Mouse (Mus musculus) induced T-regulatory cell, adult 2 months (primary cell): ENCODE results near the gene Dhrs1.

Experiments used
- DNase-seq: peaks from one replicate; pipeline ENCODE4 v3.0.0-alpha.2; 2012; ENCODE audit warnings: low read depth

Dhrs1 gene

DNA sequence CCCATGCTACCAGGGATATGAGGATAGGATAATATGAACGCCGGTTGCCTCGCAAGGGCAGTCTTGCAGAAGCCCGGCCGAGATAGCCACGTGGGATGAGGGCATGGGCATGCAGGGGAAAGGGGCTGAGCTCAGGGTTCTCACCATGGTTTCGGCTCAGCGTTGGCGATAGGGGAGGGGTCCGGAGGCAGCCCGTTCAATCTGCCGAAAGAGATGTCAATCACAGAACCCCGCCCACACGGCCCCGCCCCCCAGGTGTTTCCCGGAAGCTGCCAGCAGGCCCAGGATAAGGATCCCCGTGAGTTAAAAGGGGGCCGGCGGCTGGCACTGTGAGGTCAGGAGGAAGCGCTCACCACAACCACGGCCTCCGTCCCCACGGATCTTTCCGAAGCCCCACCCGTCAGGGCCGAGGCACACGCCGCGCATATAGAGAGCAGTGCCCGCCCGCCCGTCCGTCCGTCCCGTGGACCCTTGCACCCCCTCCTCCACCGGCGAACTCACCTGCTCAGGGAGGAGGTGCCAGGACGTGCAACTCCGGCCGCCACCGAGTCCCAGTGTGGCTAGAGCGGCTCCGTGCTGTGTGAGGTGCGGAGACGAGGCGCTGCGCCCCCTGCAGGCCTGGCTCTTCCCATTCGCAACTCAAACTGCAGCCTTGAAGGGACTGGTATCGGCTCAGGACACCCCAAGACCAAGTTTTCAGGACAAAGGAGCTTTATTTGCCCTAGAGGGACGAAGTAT, 23.6 kb downstream of the Dhrs1 start, which contains the start of gene Rabggta:
Rabggta (minus strand) TSS at position 564 of the 738 bp plus-strand sequence.
- peak; percentile 97 for DNase-seq

DNA sequence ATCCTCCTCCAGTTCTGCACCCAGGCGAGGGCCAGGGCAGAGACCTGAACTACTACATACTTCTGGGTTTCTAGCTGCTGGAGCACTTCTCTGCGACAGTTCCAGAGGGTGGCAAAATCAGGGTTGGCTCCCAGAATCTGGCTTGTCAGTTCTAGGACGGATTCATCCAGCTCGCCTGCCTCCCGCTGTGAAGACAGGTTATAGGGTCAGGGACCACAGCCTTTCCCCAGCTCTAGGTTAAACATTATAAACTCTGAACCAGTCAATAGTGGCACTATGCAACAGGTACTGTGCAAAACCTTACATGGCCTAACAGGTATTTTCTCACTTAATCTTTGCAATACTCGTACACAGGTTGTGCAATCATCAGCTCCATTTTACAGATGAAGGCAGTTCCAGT, 24.4 kb downstream of the Dhrs1 start:
- DNase-seq = no peak

DNA sequence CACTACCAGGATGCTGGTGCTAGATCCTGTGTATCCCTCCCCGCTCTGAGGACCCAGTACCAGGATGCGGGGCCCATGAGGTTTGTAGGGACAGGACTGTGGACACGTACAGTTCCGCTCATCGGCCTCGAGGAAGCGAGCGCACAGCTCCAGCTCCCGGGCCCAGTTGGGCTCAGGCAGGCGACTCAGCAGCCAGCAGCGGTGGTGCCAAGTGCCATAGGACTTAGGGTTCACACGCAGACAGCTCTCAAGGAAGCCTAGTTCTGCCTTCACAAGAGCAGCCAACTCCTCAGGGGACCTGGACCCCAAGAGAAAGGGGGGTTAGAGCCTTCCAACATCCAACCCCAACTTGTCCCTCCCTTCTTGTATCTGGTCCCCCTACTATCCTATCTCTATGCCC, 24.8 kb downstream of the Dhrs1 start:
- no peak for DNase-seq

DNA sequence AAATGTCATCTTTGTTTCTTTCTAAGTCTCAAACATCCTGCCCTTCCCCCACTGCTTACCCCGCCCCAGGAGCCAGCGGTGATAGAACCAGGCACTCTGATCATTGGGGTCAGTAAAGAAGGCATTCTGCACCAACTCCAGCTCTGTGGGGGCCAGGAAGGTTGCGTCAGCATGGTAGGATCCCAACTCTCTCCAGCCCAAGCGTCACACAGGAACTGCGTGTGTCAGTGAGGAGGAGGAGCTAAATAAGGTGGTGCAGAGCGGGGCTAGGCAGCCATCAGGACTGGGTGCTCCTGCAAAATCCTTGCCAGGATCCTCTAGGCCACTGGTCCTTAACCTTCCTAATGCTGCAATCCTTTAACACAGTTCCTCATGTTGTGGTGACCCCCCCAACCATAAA, 25.8 kb downstream of the Dhrs1 start:
- no peak for DNase-seq

DNA sequence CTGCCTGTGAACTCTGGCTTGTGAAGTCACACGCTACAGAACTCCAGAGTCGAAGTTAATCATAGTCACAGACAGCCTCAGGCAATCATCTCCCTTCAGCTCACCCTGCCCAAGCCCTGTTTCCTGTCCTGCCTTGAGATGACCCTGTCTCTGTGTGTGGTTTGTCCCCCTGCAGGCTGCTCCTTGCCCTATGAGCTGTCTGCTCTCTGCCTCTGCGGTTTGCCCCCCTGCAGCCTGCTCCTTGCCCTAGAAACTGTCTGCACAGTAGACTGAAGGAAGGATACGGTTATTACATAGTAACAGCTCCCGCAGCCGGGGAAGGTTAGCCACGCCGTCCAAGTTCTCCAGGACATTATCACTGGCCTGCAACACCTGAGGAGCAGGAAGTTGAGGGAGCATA, 28.6 kb downstream of the Dhrs1 start:
- no peak for DNase-seq

DNA sequence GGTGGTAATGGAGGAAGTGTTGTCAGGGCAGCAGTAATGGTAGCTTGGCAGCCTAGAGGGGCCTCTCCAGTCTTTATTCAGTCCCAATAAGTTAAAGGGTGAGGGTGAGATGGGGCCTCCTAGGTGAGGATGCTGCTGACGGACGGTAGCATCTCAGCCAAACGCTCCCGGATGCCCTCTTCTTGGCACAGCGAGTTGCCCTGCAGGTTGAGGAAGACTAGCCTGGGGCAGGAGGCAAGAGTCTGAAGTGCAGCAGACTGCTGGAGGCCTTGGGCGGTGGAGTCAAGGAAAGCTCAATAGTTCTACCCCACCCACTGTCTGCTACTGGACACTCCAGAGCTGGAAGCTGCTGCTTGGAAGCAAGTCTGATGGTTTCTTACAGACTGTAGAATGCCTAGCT, 29.2 kb downstream of the Dhrs1 start:
- DNase-seq = no peak

DNA sequence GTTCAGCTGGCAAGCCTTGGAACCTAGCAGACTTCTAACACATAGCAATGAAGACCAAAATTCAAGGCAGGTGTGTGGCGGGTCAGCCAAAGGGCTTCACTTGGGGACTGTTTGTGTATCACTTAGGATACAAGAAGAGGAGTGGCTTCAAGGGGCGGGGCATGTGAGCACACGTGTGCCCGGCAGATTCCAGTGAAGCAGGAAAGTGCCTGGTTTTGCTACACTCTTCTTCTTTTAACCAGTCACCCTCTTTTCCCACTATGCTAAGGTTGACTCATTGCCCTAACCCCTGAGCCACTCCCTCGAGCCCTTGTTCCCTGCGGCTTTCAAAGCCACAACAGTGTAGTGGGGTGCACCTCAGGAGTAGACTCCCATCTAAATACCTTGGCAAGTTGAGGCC, 30.6 kb downstream of the Dhrs1 start:
- peak; percentile 40 for DNase-seq

DNA sequence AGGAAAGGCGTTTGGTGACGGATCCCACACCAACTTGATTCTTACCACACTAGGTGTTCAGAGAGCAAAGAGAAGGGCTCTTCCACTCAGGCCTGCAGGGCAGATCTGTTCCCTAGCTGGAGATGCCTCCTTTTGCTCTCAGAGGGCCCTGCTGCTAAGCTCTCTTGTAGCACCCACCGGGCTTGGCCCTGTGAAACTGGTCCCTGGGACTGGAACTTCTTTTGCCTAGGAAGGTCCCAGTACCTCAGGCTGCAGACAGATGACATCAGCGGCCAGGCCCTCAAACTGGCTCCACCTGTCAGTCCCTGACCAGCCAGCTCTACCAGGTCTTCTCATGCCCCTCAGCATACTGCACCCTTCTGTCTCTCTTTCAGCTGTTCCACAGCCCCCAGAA, 31.8 kb downstream of the Dhrs1 start, which contains the start of gene Tgm1:
Tgm1 (minus strand) TSS at position 198 of the 394 bp plus-strand sequence.
- DNase-seq = no peak

DNA sequence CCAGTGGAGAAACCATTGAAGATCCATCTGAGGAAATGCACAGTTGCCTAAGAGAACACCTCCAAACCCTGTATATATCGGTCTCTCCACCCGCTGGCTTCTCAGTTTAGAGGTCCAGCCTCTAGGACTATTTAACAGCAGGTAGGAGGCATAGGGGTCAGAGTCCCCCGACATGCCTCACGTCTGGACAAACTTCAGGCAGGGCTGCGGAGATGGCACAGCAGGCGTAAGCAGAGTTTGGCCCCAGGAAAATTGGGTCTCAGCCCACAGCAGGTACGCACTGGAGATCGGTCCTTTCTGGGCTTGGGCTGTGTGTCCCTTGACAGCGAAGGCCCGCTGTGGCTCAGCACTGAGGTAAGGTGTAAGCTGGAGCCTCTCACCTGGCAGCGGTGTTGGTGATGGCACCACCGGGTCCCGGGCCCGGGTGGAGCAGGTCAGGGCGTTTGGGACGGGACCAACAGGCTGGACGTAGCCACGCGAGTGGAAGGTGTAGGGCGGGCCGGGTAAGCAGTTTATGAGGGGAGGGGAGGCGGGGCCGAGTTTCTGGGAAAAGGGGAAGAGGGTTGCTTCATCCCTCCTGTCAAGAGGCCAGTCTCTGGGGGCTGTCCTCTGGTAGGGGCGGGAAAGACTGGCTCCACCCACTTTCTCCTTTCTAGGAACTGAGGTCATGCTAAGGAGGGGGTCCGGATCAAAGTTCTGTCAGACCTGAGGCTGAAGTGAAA, 32.3 kb downstream of the Dhrs1 start:
- peak; percentile 22 for DNase-seq

DNA sequence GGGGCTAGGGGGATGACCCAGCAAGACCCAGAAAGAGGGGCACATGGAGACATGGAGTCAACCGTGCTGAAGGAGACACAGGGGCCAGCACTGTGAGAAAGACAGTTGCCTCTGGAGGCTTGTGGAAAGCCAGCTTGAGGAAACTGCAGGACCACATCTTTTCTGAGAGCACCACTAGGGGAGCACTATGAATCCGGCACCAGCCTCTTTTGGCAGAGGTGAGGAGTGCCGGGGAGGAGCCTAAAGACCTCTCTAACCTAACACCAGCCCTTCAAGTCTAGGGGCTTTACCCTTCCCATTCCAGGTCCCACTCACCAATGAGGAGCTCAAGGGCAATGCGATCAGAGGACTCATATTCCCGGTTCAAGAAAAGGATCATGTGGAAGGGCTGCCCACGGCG, 33.7 kb downstream of the Dhrs1 start:
- no peak for DNase-seq

DNA sequence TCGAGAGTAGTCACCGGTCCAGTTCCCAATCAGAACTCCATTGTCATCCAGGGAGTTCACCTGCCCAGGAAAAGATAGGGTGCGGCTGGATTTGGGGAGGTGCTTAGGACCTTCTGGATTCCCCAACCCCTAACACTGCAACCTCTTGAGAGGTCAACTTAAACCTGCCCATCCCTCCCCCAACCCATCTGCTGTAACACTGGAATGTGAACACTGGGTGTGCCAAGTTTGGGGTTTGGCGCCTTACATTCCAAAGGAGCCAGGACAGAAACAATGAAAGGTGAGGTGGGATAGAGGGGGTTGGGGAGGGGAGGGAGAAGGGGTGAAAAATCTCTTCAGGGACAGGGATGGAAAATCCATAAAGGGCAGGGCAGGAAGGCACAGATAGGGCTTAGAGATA, 36.0 kb downstream of the Dhrs1 start:
- DNase-seq = no peak

DNA sequence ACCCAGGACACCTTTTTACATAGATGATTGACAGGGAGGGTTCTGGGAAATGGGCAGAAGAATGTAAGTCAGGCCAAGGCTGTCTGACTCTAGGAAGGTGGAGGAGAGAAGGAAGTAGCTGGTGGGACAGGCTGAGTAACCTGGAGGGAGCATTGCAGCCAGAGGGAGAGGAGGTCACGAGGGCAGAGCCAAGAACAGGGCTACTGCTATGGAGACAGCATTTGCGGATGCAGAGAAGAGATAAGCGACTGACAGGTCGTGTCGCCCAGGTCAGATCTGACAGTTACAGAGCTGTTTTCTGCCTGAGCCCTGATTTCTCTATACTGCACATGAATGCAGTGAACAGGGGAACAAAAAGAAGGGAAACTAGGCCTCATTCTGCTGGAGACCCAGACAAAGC, 38.1 kb downstream of the Dhrs1 start:
- DNase-seq = no peak

DNA sequence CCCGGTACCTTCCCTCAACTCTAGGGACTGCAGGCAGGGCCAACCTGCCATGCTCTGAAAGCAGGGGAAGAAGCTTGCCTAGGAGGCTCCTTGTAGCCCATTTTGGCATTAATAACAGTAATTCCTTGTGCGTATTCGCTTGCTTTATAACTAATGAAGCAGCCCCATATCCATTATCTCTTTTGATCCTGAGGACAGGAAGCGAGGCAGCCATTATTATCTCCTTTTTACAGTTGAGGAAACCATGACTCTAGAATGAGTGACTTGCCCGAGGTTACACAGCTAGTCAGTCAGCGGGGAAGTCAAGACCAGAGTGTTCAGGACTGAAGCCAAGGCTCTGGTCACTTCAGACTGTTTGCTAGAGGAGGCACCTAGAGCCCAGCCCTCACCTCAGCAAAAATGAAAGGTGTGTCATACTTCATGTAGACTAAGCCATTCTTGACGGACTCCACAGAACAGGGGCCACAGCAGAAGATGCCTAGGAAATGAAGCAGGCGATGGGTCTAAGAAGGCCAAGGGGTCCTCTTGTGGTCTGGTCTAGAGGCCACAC, 39.4 kb downstream of the Dhrs1 start:
- DNase-seq = no peak

DNA sequence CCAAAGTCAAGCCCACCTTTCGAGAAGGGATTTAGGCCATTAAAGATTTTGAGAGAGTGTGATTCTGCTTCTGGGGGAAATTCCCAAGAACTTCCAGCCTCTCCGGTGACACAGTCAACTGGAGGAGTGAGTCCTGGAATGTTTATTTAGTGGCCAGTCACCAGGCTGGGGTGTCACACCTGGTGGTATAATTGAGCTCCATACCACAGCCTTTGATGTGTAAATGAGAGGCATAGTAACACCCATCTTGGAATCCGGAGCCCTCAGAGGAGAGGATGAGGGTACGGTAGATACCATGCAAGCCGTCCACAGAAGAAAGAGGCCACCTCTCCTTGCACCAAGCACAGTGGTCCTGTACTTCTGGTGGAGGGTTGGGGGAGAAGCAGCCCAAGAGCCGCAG, 42.7 kb downstream of the Dhrs1 start:
- DNase-seq = no peak

DNA sequence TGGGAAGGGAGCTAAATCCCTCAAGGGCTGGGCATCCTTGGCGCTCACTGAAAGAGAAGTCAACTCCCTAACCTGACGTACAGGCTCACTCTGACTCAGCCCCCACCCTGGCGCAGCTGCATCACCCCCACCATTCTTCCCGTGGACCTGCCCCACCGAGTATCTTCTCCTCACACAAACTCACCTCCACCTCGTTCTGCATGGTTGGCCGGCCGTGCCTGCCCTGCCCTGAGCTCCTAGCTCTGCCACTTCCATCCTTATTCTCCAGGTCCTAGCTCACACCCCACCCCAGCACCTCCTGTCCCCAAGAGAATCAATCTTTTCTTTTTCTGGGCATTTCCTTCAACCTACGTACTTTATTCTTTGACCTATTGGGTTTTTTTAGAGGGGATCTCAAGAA, 44.4 kb downstream of the Dhrs1 start:
- no peak for DNase-seq

DNA sequence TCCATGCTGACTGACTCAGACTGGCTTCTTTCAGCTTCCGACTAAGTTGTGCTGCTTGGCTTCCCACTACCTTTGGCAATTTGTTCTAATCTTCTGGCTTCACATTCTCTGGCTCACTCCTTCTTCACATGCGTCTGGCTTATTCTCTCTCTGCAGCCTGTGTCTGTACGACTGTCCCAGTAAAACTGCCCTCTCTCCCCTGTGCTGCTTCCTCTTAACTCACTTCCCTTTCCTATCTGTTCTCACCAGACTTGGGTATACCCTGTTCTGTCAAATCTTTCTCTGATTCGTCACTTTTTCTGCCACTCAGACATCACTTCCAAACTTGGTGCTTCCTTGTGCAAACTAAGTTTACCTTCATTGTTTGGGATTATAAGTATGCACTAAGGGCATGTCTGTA, 48.3 kb downstream of the Dhrs1 start:
- no peak for DNase-seq

DNA sequence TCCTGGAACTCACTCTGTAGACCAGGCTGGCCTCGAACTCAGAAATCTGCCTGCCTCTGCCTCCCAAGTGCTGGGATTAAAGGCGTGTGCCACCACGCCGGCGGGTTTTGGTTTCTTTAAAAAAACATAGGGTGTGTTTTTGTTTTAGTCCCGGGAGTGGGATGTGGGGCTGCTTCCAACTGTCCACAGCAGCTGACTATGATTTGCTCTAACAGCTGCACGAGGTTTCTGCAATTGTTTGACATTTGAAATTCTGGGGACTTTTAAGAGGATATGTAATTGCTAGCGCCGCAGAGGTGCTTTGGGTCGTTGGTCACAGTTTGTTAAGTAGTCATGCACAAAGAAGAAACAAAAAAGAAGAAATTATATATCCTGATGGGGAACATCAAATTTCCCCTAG, 56.1 kb downstream of the Dhrs1 start:
- DNase-seq = no peak
